Mouse (Mus musculus) lung, embryonic 14.5 days (tissue): ENCODE data around the gene Syt7. TPM values are rescaled to one million over a fixed set of nuclear protein-coding genes. Genes with fewer than 3 reads are reported as not detected.

ENCODE experiments used
- ATAC-seq: fragments of 200-750 bp; cut with Nextera tagmentation; 2 replicates; pipeline ENCODE4 v1.8.0; 2017; ENCODE audit warnings: mild to moderate bottlenecking, moderate TSS enrichment, moderate library complexity; ENCODE audit not compliant: insufficient read depth
- DNase-seq: peaks from one replicate; pipeline ENCODE4 v3.0.0-alpha.2; 2015
- H3K27ac ChIP-seq: fragments of 300-500 bp; sonication (generic); 2 replicates; pipeline ENCODE4 v1.5.1; 2014; ENCODE audit warnings: low read depth, mild to moderate bottlenecking, moderate library complexity
- H3K27me3 ChIP-seq: fragments of 300-500 bp; sonication (generic); 2 replicates; pipeline ENCODE4 v1.6.1; 2014; ENCODE audit warnings: low read length, control low read depth; ENCODE audit not compliant: insufficient read depth
- H3K36me3 ChIP-seq: fragments of 300-500 bp; sonication (generic); 2 replicates; pipeline ENCODE4 v1.6.1; 2014; ENCODE audit warnings: control low read depth; ENCODE audit not compliant: insufficient read depth
- H3K4me1 ChIP-seq: fragments of 300-500 bp; sonication (generic); 2 replicates; pipeline ENCODE4 v1.6.1; 2014; ENCODE audit warnings: antibody characterized with exemption, control low read depth; ENCODE audit not compliant: insufficient read depth
- H3K4me2 ChIP-seq: fragments of 300-500 bp; sonication (generic); 2 replicates; pipeline ENCODE4 v1.6.1; 2014; ENCODE audit warnings: mild to moderate bottlenecking
- H3K4me3 ChIP-seq: fragments of 300-500 bp; sonication (generic); 2 replicates; pipeline ENCODE4 v1.5.1; 2014; ENCODE audit warnings: low read depth, low read length
- H3K9ac ChIP-seq: fragments of 300-500 bp; sonication (generic); 2 replicates; pipeline ENCODE4 v1.6.1; 2014
- H3K9me3 ChIP-seq: fragments of 300-500 bp; sonication (generic); 2 replicates; pipeline ENCODE4 v1.6.1; 2016; ENCODE audit warnings: low read depth, low read length, control low read depth
- CTCF ChIP-seq: IDR thresholded peaks from 2 replicates; pipeline ENCODE4 v1.5.1; 2016; ENCODE audit warnings: antibody characterized with exemption, low read depth
- WGBS: fragments of 180-500 bp; shearing (Covaris S2); extraction: QIAGEN DNeasy Blood & Tissue Kit; methylation state at CpG from one replicate; pipeline ENCODE4 v1.1.7; 2014; 5-methylcytosine and 5-hydroxymethylcytosine counted together
- polyA plus RNA-seq: library from polyadenylated mRNA; unstranded; fragments of >200 nt; fragmentation: Nextera tagmentation; extraction: Ambion mirVana; gene quantifications from 2 replicates; pipeline ENCODE4 v1.2.1, GENCODE M21; 2014

The Syt7 gene
- polyA plus RNA-seq, 1 experiment from 2014 or later: 4.7 TPM

GRCm38 (mm10) chr19:10413701-10414242 lies 24.9 kb downstream of the Syt7 start:
- H3K4me1 ChIP-seq: peaks cover 6% of the 10 kb centered on the region; the same call in 1 of the 2 replicates
- ATAC-seq (peak; percentile 73), DNase-seq (peak; percentile 85)
- no peak for TF ChIP-seq CTCF
- H3K27ac ChIP-seq: no peak overlapping the region
- H3K4me2 ChIP-seq: peak overlapping the region; percentile 53
- H3K27me3 ChIP-seq: no peaks in the 10 kb centered on the region
- no peaks in the 10 kb centered on the region for H3K9me3 ChIP-seq
- H3K36me3 ChIP-seq: no peaks in the 10 kb centered on the region
- WGBS: 4% methylated on average over 18 of the region's 19 CpGs
- peak overlapping the region; percentile 16; the same call in 1 of the 2 replicates for H3K4me3 ChIP-seq
- H3K9ac ChIP-seq: no peak overlapping the region

DNA sequence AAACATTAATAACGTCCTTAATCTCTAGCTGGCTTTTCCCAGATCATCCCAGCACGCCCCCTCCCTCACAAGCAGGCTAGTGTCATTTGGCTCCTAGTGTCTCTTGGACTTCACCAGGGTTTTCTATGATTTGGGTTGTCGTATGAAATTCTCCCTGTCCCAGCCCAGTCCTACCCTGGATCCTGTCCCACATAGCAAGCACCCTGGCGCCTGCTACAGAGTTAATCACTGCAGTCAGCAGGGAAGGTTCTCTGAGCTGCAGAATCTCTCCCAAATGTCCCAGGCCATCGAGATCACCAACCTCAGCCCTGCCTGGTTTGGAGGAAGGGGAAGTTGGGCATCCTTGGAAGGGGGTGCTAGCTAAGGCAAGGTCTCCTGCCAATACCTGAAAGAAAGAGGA lies 26.6 kb downstream of the Syt7 start:
- no peaks in the 10 kb centered on the region for H3K9me3 ChIP-seq
- TF ChIP-seq CTCF: no peak
- no peak overlapping the region for H3K4me3 ChIP-seq
- H3K36me3 ChIP-seq: no peaks in the 10 kb centered on the region
- no peaks in the 10 kb centered on the region for H3K27me3 ChIP-seq
- no peak overlapping the region for H3K27ac ChIP-seq
- 65% methylated on average over 5 of the region's 5 CpGs for WGBS
- peaks cover 6% of the 10 kb centered on the region; the same call in 1 of the 2 replicates for H3K4me1 ChIP-seq
- DNase-seq (no peak), ATAC-seq (no peak)
- H3K9ac ChIP-seq: no peak overlapping the region
- no peak overlapping the region for H3K4me2 ChIP-seq

DNA sequence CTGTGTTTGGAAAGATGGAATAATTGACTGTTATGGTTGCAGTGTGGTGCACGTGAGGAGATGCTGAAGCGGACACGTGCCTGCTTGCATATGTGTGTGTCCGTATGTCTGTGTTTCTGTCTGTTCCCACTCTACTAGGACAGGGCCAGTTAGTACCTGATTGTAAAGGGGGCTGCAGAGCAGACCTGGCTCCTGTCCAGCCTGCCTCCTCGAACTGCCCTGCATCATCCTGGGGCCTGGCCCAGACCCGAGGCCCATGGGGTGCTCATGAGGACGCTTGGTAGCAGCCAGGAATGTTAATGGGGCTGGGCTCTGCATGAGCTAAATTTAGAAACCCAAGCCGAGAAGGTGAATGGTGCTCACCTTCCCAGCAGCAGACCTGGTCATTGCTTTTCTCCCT lies 28.0 kb downstream of the Syt7 start:
- Histone ChIP-seq H3K27me3 (0 out of 2 replicates have a peak, but pooled peaks cover under 1% of the 10 kb centered on the region), H3K4me3 (no peak overlapping the region), H3K9me3 (no peaks in the 10 kb centered on the region), H3K36me3 (no peaks in the 10 kb centered on the region), H3K4me1 (peaks cover 8% of the 10 kb centered on the region; the same call in 1 of the 2 replicates), H3K4me2 (no peak overlapping the region), H3K9ac (no peak overlapping the region), H3K27ac (peak overlapping the region; percentile 46; the same call in 1 of the 2 replicates)
- ATAC-seq (no peak), DNase-seq (no peak)
- TF ChIP-seq CTCF: no peak
- WGBS: 47% methylated on average over 8 of the region's 8 CpGs

DNA sequence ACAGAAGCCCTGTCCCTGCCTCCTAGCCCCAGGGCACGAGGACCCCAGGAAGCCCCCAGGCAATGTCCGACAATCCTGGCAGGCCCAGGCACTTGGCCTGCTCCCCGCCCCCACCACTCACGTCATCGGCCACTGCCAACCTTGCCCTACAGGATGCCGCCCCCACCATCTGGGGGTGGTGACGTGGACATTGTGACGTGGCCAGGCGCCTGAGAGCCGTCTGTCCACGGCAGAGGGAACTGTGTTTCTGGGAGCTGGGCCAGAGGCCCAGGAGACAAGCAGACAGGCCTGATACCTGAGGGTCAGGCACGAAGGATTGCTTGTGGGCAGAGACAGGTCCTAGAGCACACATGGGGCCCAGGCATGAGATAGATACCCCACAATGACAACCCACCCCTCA lies 28.5 kb downstream of the Syt7 start:
- no peak overlapping the region for H3K9ac ChIP-seq
- H3K4me1 ChIP-seq: peaks cover 14% of the 10 kb centered on the region
- H3K27ac ChIP-seq: peak overlapping the region; percentile 46; the same call in 1 of the 2 replicates
- 60% methylated on average over 12 of the region's 12 CpGs for WGBS
- DNase-seq (no peak), ATAC-seq (no peak)
- TF ChIP-seq CTCF: no peak
- 0 out of 2 replicates have a peak, but pooled peaks cover 4% of the 10 kb centered on the region for H3K27me3 ChIP-seq
- H3K4me2 ChIP-seq: no peak overlapping the region
- no peak overlapping the region for H3K4me3 ChIP-seq
- H3K9me3 ChIP-seq: no peaks in the 10 kb centered on the region
- no peaks in the 10 kb centered on the region for H3K36me3 ChIP-seq

GRCm38 (mm10) chr19:10421986-10422976 lies 33.4 kb downstream of the Syt7 start:
- peak overlapping the region; percentile 27 for H3K4me3 ChIP-seq
- H3K27me3 ChIP-seq: peaks cover 12% of the 10 kb centered on the region; the same call in 1 of the 2 replicates
- H3K4me1 ChIP-seq: peaks cover 13% of the 10 kb centered on the region; the same call in 1 of the 2 replicates
- H3K9me3 ChIP-seq: no peaks in the 10 kb centered on the region
- ATAC-seq: peak; percentile 52; the same call in 1 of the 2 replicates
- peak overlapping the region; percentile 32 for H3K9ac ChIP-seq
- DNase-seq: no peak
- WGBS: 3% methylated on average over 50 of the region's 53 CpGs
- TF ChIP-seq CTCF: no peak
- no peaks in the 10 kb centered on the region for H3K36me3 ChIP-seq
- H3K4me2 ChIP-seq: peak overlapping the region; percentile 65
- no peak overlapping the region for H3K27ac ChIP-seq

DNA sequence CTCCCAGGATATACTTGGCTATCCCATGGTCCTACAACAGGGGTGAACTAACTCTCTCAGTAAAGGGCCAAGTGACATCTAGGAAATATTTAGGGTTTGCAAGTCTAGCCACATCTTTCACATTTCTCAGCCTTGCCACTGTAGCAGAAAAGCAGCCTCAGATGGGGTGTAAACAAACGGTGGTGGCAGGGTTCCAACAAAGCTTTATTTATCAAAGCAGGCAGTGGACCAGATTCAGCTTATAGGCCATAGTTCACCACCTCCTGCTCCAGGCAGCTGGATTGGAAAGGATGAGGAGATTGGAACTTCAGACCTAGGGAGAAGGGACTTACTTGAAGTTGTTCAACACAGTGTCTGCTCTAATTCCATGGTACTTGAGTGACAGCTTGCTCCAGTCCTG lies 35.9 kb downstream of the Syt7 start:
- H3K27me3 ChIP-seq: peaks cover 12% of the 10 kb centered on the region; the same call in 1 of the 2 replicates
- no peak overlapping the region for H3K4me2 ChIP-seq
- no peak overlapping the region for H3K4me3 ChIP-seq
- peaks cover 13% of the 10 kb centered on the region for H3K4me1 ChIP-seq
- no peak for ATAC-seq
- no peaks in the 10 kb centered on the region for H3K36me3 ChIP-seq
- no peak overlapping the region for H3K27ac ChIP-seq
- TF ChIP-seq CTCF: no peak
- WGBS: 36% methylated on average over 1 of the region's 1 CpGs
- no peak overlapping the region for H3K9ac ChIP-seq
- no peaks in the 10 kb centered on the region for H3K9me3 ChIP-seq
- peak; percentile 77 for DNase-seq
